Mouse (Mus musculus): ENCODE data around the gene Nanog.

DNA sequence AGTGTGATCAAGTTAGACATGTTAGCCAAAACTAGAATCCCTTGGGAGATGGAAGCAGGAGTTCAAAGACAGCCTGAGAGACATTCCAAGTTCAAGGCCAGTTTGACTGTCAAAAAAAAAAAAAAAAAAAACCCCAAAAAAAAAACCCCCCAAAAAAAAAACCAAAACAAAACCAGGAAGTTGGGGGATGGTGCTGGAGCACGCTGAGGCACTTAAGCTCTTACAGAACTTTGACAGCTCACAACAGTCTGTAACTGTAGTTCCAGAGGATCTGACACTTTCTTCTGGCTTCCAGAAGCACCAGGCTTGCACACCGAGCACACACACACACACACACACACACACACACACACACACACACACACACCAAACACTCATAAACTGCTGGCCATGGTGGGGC lies 48.6 kb downstream of the Nanog start:
- no peak for TF ChIP-seq CTCF (IDR thresholded peaks at IDR 0.05)
- no peak for TF ChIP-seq EP300 (IDR thresholded peaks at IDR 0.05)

Measured in lung, postnatal 0 days (tissue).